Mouse (Mus musculus) spleen, postnatal 36 days (tissue): Measurements from ENCODE around the gene Spata31d1d.
A peak's percentile ranks its signal among the peaks of the same experiment; 100 is the strongest.
"Not testable (repeated sequence)": the region's sequence is repeated elsewhere in the genome, so short reads cannot be mapped to it uniquely, and the experiment has no call there.

ENCODE experiments used
- DNase-seq, 2 experiments: peaks; one replicate each; pipeline ENCODE4 v3.0.0; 2022; ENCODE audit warnings: low spot score in 2 of 2, mixed read lengths in 1 of 2

Gene Spata31d1d

DNA sequence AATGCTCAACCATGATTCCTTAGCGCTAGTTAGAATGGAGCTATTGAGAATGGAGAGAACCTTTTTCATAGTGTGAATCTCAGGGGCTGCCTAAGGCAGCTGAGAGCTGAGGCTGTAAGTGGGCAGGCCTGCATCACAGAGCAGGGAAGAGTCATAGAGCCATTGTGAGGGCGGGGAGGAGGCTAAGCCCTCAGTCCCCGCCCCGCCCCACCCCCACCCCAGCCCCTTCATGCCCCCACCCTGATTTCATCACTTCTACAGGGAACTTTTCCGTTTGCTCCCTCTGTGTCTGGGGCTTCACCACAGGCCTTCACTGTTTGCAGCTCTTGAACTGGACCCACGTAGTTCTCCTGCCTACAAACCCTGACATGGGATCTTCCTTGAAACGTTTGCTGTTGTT lies at the start of gene Spata31d1d:
Gene Spata31d1d, minus strand, starts transcription at position 101 of the 400 bp plus-strand sequence.
- DNase-seq: no peak

DNA sequence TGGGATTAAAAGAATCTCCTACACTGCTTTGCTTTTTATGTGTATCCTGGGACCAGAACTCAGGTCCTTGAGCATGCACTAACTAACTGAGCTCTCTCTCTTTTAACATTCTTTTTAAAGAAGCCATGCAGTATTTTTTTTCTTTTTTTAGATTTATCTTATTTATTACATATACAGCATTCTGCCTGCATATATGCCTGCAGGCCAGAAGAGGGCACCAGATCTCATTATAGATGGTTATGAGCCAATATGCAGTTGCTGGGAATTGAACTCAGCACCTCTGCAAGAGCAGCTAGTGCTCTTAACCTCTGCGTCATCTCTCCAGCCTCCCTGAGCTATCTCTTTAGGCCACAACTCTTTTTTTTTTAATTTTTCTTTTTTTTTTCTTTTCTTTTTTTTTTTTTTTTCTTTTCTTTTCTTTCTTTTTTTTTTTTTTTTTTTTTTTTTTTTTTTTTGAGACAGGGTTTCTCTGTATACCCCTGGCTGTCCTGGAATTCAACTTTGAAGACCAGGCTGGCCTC lies 48.3 kb upstream of the Spata31d1d start:
- not testable (repeated sequence) for DNase-seq

DNA sequence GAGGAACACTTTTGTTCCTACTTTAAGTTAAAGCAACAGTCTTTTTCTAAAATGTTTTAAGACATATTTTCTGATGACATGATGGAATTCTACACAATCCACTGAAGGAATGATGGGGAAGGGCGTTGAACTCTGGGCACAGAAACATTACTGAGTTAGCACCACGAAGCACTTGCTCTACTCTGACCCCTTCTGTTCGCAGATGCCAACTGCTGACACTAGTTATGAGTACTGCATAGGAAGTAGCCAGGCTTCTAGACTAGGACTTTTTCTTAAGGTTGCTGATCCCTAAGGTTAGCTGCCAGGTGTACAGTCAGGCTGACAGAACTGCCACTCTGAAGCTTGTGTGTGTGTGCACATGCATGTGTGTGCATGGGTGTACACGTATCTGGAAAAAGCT lies 47.7 kb upstream of the Spata31d1d start:
- DNase-seq: no peak

DNA sequence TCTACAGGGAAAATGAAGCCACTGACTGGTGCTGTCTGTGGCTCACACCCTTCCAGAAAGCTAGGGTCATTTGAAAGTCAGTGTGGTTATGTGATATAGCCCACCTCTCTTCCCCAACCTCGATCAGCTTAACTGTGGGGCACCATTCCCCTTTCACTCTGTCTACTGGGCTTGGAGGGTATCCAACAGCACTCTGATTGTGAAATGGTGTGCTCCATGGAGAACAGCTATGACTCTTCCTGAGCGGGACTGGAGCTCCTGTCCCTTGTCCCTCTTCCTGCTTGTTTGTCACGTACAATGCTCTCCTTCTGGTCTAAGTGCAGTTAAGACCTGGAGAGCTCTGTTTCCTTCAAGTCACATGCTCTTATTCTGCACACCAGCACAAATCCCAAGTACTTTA lies 43.6 kb upstream of the Spata31d1d start:
- DNase-seq: no peak

DNA sequence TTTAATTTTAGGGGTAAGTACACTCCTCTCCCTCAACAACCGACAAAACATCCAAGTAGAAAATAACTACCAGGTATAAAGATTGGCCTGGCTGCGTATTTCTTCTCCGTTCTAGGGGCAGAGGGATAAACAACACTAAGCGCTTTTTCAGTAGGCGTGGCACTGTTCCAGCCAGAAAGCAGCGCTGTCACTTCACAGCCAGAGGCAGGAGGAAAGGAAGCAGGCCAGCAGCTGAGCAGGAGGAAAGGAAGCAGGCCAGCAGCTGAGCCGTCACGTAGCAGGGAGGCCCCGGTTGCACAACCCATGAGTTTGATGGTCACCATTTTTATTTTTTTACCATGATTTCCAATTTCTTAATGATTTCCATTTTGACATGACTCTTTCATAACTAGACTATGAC lies 39.7 kb upstream of the Spata31d1d start:
- peak; percentile 53 to 70 for DNase-seq

DNA sequence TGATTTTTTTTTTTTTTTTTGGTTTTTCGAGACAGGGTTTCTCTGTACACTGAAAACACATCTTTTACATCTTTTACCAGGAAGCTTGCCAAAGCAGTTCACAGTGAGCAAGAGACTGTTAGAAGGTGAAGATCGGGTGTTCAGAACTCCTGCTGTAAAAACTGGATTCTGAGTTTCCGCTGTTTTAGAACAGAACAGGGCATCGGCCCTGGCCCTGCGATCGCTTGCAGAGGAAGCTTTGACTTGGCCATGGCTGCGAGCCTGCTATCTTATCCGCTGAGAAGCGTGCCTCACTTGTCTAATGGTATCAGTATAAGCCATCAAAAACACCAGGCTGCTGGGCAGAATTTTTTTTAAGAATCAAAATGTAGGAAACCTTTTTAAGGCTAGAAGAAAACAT lies 39.3 kb upstream of the Spata31d1d start:
- peak in 1 of 2 experiments; percentile 23 for DNase-seq

DNA sequence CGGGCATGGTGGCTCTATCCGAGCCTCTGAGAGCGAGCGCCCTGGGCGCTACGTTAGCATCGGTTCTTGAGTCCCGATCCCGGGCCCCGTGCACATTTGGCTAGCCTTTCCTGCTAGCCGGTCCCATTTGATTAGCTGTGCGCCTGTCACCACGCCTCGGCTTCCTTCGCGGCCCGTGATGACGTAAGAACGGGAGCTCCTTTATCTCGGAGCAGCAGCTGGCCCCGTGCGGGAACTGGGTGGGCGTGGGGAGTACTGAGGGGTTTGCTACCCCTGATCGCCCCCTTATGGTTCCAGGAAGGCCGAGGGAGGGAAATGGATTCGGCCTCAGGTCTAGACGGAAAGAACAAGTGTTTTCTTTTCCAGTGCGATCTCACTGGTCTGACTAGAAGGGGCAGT lies 38.6 kb upstream of the Spata31d1d start:
- peak; percentile 84 to 91 for DNase-seq

DNA sequence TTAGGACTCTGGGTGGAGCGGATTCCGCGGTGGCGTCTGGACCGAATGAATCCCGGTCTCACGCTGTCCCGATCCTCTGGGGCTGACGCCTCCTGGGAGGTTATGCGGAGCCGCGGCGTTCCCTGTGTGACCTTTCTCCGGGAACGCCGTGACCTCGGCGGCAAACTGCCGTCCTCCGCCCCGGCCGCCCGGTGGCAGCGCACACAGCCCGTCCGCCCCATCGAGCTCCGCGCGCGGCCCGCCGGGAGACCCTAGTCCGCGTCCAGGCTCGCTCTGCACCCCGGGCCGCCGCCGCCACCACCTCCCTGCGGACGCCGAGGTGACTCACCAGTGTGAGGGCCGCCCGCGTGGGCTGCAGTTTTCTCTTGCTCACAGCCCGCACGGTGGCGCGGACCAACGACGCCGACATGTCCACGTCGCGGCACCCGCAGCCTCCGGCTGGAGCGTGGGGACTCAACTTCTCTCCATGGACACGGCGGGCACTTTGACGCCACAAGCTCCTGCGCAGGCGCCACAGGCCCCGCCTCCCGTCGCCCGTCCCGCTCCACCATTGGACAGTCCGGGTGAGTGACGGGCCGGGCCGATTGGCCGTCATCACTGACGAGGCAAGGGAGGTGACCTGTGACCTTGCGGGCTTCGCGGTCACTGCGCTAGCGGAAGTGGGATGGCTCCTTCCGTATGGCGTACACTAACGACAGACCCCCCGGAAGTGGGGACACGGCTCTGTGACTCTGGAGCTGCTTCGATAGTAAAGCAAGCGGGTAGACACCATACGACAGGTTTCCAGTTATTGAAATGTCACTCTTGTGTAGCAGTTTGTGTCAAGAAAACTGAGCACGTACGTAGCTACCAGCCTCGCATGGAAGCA lies 38.0 kb upstream of the Spata31d1d start, which contains the start of gene Isca1:
Gene Isca1, minus strand, starts transcription at position 515 of the 868 bp plus-strand sequence.
- peak; percentile 99 for DNase-seq

DNA sequence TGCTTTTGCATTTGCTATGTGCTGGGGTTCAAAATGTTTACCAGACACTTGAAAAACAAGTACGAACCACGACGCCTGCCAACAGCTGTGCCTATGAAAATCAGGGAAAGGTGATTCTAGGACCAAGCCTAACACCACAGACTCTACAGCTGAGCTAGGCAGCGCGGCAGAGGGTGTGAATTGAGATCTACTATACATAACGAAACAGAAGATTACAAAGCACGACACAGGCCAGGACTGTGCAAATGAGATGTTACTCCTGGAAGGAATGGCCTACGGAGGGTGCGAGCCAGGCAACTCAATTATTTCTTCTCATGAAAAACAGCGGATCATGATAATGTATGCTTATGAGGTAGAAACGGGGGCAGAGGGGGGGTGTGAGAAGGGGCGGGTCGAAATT lies 37.0 kb upstream of the Spata31d1d start:
- DNase-seq: no peak

DNA sequence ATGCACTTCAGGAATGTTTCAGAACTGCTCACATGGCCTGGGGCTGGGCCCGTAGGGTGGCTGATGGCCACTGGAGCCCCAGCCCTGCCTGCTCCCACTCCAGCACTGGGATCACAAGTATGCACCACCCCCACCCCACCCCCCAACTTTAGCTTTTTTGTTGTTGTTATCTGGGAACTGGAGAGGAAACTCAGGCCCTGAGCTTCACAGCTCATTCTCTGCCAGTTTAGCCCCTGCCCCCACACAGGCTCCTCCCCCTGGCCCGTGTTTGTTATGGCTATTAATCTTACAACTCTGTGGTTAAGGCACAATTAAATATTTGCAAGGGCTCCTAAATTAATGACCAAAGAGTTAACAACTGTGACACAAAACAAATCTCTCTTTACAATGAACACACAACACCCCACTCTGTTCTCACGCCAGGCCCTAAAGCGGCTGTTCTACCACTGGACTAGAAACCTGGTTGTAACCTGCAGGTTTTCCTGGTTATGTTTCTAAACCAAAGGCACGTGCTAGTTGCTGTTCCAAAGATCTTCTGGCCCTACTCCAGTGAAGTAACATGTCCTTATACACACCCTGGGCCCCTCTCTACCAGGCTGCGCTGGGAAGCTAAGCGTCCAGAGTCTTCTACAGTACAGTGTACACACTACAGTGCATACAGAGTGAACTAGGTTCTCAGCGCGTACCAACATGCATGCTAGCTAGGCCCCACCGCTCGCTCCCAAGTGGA lies 35.4 kb upstream of the Spata31d1d start:
- no peak for DNase-seq

DNA sequence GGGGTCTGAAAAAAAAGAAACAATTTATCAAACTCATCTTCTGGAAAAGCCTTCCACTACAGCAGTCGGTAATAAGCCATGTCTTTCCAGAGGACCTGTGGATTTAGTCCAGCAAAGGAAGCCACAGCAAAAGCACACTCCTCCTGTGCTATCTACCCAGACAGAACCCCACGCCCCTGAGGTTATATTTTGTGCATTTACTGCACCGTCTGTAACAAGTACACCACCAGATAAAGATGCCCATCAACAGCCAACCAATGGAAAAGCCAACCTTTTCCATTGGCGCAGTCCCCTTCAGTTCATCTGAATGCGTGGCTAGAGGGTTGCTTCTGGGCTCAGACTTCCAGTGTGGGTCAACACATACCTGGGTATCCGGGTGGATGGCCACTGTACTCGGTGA lies 31.2 kb upstream of the Spata31d1d start:
- peak; percentile 20 to 47 for DNase-seq

DNA sequence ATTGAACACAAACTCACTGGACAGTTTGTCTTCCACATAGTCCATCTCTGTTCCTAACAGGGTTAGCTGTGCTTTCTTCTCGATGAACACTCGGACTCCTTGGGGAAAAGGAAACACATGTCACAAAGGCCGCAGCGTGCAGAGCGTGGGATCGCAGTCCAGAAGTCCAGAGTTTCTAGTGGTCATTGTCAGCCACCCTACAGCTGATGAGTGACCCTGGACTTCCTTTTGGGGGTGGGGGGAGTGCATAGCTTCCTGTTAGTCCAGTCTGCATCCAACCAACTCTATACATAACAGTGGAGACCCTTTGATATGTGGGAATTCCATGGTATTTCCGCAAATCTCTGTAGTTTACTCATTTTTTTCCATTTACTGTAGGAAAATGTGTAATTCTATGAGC lies 25.4 kb upstream of the Spata31d1d start:
- no peak for DNase-seq

DNA sequence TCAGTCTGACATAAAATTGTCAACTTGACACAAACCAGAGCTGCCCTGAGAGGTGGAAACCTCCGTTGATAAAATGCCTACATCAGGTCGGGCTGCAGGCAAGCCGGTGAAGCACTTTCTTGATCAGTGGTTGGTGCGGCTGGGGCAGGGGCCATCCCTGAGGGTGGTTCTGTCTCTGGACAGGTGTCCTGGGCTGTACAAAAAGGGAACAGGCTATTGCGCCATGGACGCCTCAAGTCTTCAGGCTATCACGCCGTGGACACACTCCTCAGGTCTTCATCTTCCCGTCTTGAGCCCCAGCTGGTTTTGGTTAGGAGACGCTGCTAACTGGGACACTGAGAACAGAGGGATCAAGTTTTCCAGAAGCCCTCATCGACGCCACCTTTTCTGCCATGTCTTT lies 18.8 kb upstream of the Spata31d1d start:
- no peak for DNase-seq

DNA sequence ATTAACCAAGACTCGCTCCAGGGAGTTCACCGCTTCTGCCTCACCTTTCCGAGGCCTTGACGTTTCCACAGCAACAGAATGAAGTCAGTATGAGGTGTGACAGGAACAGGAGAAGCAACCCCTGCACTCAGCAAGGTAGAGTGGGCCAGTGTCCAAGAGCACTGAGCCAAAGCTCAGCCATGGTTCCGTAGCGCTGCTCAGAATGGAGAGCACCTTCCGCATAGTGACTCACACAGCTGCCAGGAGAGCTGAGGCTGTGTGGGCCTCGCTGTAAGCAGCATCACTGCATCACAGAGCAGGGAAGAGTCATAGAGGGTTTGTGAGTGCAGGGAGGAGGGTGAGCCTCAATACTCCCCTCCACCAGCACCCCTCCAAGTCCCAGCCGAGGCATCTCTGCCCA lies 15.2 kb upstream of the Spata31d1d start, which contains the start of gene 1700014D04Rik:
Gene 1700014D04Rik, minus strand, starts transcription at position 42 of the 400 bp plus-strand sequence.
- no peak for DNase-seq

DNA sequence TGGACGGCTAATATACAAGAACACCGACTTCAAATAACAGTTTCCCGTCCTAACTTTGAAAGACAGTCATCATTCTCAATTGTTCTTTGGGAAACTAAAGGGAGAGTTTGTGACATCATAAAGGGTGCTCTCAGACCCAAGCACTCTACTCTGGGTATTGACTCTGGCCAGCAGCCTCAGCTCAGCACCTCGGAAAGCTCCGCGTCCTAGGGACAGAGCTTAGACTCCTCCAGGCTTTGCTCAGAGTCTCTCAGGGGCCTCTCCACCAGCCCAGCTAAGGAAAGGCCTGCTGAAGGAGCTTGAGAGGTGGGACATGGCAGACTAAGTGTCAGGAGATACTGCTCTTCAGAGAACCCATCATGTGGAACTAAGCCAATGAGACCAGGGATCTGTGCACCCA lies 14.6 kb upstream of the Spata31d1d start:
- no peak for DNase-seq

DNA sequence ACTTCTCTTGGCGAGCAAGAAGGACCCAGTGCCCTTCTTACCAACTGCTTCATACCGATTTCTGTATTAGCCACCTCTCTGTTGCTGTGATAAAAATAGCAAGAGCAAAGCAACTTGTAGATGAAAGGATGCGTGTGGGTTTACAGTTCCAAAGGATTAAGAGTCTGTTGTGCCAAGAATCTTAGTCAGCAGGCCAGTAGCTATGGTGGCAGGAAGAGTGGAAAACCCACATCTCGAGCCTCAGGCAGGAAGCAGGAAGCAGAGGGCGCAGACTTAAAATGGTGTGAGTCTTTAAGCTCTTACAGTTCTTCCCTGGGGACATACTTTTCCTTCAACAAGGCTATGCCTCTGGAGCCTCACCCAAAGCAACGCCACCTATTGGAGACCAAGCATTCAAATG lies 13.9 kb upstream of the Spata31d1d start:
- no peak for DNase-seq

DNA sequence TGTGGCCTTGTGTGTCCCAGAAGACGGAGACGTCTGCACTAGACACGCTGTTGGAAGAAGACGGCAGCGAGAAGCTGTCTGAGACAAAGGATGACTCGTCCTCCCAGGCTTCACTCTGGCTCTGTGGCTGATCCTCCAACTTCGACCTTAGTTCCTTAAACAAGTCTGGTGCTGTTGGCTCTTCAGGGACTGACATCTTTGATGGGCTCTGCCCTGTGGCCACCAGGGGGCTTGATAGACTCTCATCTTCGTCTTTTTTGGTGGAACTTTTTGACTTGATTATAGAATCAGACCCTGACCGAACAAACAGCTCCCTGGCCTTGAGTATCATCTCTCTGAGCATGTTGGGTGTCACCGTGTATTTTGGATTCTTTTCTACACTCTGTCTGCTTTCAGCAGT lies 10.1 kb upstream of the Spata31d1d start:
- DNase-seq: peak in 1 of 2 experiments; percentile 13

DNA sequence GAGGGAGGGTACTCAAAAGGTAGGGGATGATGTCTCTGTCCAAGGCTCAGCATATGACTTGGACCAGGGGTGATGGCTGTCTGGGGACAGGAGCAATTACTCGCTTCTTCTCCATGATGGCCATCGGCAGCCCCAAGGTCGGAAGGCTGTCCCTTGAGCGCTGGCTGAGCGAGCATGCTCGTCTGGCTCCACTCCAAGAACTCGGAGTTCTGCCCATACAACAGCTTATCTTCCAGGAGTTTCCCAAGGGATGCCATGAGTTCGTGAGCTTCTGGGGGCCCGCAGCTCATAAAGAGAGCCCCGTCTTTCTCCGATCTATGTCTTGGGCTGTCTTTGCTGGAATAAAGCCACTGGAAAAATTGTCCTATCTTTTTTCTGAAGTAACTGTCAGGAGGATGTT lies 9.5 kb upstream of the Spata31d1d start:
- DNase-seq: no peak

DNA sequence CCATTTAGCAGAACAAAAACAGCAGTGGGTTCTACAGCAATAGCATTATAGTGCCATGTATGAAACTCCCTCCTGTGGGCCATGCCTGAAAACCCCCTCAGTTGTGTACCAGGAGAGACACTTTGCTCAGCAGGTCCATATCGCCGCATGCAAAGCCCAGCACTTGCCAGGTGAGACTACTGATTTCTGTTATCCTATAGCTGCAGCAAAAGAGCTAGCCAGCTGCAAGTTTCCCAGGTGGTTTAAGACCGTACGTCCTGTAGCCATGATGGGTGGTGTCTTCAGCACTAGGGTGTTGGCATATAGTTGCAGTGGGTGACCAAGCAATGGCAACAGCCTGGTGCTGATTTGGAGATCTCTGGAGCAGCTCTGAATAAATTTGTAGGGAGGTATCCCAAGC lies 7.8 kb upstream of the Spata31d1d start:
- DNase-seq: peak; percentile 23 to 41

DNA sequence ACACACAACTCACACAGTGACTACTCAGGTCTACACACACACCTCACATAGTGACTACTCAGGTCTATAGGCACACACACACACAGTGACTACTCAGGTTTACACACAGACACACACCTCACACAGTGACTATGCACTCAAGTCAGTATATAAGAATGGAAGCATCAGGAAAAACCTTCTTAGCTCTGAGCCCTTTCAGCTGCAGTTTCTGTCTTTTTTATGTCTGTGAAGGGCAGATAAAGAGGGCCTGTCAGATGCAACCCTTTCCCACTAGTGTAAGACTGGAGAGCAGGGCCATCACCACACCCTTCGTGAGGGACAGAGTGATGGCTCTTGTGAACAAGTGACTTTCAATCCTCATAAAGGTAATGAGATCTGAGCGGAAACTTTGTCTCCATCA lies 6.9 kb upstream of the Spata31d1d start:
- DNase-seq: peak; percentile 14 to 46

DNA sequence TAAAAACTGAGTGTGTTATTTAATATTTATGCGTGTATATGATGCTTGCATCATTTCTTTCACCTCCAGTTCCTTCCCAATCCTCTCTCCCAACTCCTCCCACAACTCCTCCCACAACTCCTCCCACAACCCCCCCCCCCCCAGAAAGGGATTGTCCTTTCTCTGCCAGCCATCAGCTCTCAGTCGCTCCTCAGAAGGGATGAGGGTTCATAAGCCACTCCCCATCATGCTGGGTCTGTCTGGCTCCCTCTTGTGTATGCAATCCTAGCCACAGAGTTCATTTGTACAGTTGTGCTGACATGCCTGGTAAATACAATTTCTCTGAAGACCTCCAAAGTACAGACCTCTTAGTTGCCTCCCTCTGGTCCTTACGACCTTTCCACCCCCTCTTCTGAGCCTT lies 3.6 kb upstream of the Spata31d1d start:
- DNase-seq: no peak

DNA sequence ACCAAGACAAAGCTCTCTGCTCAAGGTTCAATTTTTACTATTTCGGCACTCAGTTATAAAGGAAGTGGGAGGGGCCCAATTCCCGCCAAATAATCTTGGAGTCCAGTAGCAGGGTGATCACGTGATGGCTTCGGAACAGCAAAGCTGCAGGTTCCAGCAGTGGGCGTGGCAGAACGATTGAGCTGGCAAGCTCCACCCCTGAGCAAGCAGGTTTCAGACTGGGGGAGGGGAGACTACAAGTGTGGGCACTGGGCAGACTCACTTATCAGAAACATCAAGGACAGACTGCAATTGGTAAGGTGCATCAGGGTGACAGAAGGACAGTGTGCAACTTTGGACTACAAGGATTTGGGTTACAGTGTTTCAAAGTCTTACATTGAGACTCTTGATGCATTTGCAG lies 2.8 kb upstream of the Spata31d1d start:
- DNase-seq: peak; percentile 15 to 27

DNA sequence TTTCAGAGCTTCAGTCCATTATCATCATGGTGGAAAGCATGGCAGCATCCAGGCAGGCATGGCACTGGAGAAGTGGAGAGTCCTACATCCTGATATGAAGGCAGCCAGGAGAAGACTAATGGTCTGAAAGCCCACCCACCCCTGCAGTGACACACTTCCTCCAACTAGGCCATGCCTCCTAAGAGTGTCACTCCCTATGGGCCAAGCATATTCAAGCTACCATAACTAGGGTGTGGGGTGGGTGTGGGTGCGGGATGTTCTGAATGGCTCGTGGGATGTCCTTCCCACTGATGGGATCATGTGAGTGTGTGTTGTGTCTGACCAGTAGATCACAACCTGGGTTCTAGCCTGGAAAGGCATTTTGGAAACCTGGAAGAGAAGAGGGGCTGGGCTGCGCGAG lies 2.4 kb upstream of the Spata31d1d start:
- no peak for DNase-seq
